Mouse (Mus musculus) bone marrow, adult 2 months (tissue): Measurements from ENCODE around the gene Slain1.

ENCODE experiments used
- CTCF ChIP-seq: fragments of 200-500 bp; IDR thresholded peaks from 2 replicates; pipeline ENCODE4 v1.5.1; 2011; ENCODE audit warnings: low read length, control low read depth; ENCODE audit not compliant: control insufficient read depth, insufficient read depth
- POLR2A ChIP-seq: fragments of 200-500 bp; IDR thresholded peaks from 2 replicates; pipeline ENCODE4 v1.6.1; 2011; ENCODE audit warnings: low read depth, mild to moderate bottlenecking, control low read depth, low read length, borderline replicate concordance; ENCODE audit not compliant: control insufficient read depth

DNA sequence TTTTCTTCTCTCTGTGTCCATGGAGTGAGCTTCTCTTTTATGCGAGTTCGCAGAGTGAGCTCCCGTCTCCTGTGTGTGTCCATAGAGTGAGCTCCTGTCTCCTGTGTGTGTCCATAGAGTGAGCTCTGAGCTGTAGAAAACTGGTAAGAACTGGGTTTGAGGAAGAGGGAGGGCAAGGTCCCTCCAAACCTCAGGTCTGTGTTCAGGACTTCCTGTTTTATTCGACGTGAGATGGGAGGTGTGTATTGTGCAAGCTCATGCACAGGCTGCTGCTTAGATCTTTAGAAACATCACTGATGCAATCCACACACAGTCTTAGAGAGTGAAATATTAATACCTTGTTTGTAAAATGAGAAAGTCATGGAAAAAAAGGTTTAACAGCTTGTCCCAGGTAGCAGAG is 63.0 kb downstream of the Slain1 start:
- no peak for TF ChIP-seq POLR2A
- TF ChIP-seq CTCF: no peak
